Mouse (Mus musculus) heart, embryonic 10.5 days (tissue): Measurements from ENCODE around the gene Tvp23a. TPM values are rescaled to one million over a fixed set of nuclear protein-coding genes. Genes with fewer than 3 reads are reported as not detected.

Experiments
- DNase-seq: peaks from one replicate; pipeline ENCODE4 v3.0.0-alpha.2; 2017; ENCODE audit warnings: low spot score
- H3K27ac ChIP-seq: fragments of 300-500 bp; sonication (generic); 2 replicates; pipeline ENCODE4 v1.5.1; 2016; ENCODE audit warnings: mild to moderate bottlenecking
- H3K27me3 ChIP-seq: fragments of 300-500 bp; sonication (generic); 2 replicates; pipeline ENCODE4 v1.6.1; 2016; ENCODE audit warnings: mild to moderate bottlenecking; ENCODE audit not compliant: poor library complexity, insufficient read depth, severe bottlenecking
- H3K36me3 ChIP-seq: fragments of 300-500 bp; sonication (generic); 2 replicates; pipeline ENCODE4 v1.6.1; 2016; ENCODE audit warnings: mild to moderate bottlenecking, moderate library complexity
- H3K4me1 ChIP-seq: fragments of 300-500 bp; sonication (generic); 2 replicates; pipeline ENCODE4 v1.6.1; 2016; ENCODE audit warnings: mild to moderate bottlenecking
- H3K4me3 ChIP-seq: fragments of 300-500 bp; sonication (generic); 2 replicates; pipeline ENCODE4 v1.5.1; 2016; ENCODE audit warnings: mild to moderate bottlenecking, moderate library complexity
- H3K9me3 ChIP-seq: fragments of 300-500 bp; sonication (generic); 2 replicates; pipeline ENCODE4 v1.6.1; 2016; ENCODE audit warnings: mild to moderate bottlenecking, moderate library complexity
- WGBS: fragments of 180-500 bp; shearing (Covaris S2); methylation state at CpG from one replicate; pipeline ENCODE4 v1.1.7; 2016; 5-methylcytosine and 5-hydroxymethylcytosine counted together
- polyA plus RNA-seq: library from polyadenylated mRNA; unstranded; fragments of >200 nt; fragmentation: Nextera tagmentation; extraction: Ambion mirVana; gene quantifications from 2 replicates; pipeline ENCODE4 v1.2.1, GENCODE M21; 2016

Gene Tvp23a
- polyA plus RNA-seq, 1 experiment from 2014 or later = 9.2 TPM

DNA sequence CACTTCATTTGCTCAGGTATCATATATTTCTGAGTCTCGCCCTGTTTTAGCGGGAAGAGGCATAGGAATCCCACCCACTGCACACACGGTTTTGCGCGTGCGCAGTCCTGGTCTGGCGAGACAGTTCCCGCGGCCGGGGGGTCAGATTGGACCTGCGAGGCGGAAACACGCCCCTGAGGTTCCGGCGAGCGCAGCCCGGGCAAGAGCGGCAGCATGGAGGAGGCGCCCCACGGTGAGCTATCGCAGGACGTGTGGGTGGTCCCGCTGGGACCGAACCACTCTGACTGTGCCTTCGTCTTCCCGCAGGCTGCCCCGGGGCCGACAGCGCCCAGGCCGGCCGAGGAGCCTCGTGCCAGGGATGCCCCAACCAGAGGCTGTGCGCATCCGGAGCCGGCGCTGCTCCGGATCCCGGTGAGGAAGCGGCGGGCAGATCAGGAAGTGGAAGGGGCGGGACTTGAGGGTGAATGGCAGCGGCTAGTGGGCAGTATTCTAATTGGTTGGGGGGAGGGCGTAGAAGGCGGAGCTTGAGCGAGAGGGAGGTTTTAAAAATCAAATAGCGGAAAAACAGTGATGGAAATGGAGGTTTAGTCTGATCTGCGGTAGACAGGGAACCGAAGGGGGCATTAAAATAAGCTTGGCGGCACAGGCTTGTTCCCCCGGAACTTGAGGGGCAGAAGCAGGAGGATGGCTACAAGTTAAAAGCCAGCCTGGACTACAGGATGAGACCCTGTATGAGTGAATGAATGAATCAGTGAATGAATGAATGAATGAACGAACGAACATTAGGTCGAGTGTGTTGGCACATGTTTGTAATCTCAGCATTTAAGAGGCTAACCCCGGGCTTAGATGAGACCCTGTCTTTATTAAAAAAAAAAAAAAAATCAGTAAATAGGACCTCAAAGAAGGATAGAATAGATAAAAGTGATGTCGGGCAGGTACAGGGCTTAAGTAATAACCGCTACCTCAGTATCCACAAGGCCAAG lies 35.1 kb downstream of the Tvp23a start, which contains the start of gene Nubp1:
Gene Nubp1, plus strand, starts transcription at position 185 of the 983 bp plus-strand sequence.
- WGBS = 3% methylated on average over 56 of the region's 56 CpGs
- H3K4me3 ChIP-seq = peak within 1 kb of the TSS; percentile 71
- peak within 1 kb of the TSS; percentile 91 for H3K27ac ChIP-seq
- H3K27me3 ChIP-seq = no peaks in the 10 kb centered on the region
- no peaks in the 10 kb centered on the region for H3K9me3 ChIP-seq
- DNase-seq = peak; percentile 98
- H3K36me3 ChIP-seq = peaks cover 37% of the 10 kb centered on the region
- H3K4me1 ChIP-seq = peaks cover 12% of the 10 kb centered on the region

DNA sequence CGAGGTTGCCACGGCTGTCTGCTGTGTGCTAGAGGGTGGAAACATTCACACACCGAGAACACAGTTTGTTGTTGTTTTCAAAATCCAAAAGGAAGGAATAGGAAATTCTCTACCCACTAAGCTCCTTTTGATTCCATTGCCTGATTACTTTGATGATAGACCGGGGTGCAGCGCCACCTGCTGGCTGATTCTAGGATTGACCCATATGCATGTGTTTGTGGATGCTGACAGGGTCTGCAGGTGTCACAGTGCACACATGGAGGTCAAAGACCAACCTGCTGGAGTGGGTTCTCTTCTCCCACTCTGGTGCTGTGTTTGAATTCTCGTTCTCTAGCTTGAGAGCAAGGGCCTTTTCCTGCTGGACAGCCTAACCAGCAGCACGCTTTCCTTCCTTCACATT lies 48.0 kb downstream of the Tvp23a start:
- 31% methylated on average over 7 of the region's 7 CpGs for WGBS
- H3K36me3 ChIP-seq = no peaks in the 10 kb centered on the region

DNA sequence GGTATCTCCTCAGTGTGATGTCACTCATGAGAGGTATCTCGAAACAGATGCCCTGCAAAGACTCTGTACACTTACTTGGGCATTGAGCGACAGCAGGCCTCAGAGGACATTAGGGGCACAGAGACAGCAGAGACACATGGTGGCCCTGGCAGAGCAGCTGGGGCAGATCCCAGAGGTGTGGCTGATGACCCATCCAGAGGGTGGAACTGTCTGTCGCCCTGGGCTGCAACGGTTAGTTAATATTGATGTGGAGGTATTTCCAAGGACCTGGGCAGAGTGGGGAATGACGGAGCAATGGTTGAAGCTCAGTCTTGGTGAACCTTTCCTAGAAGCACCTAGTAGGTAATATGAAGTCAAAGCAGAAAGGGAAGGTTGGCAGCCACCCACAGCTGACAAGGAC lies 48.4 kb downstream of the Tvp23a start:
- peaks cover 15% of the 10 kb centered on the region for H3K27me3 ChIP-seq
- H3K9me3 ChIP-seq = no peaks in the 10 kb centered on the region
- H3K4me1 ChIP-seq = peaks cover 5% of the 10 kb centered on the region
- WGBS = 75% methylated on average over 5 of the region's 5 CpGs
- no peak for DNase-seq
- H3K36me3 ChIP-seq = no peaks in the 10 kb centered on the region
- no peak overlapping the region for H3K4me3 ChIP-seq
- no peak overlapping the region for H3K27ac ChIP-seq

More for the DNA sequence above, 48.0 kb downstream of the Tvp23a start:
- H3K27me3 ChIP-seq = peaks cover 11% of the 10 kb centered on the region
- DNase-seq = peak; percentile 84
- H3K4me3 ChIP-seq = no peak overlapping the region
- H3K27ac ChIP-seq = no peak overlapping the region
- H3K4me1 ChIP-seq = peaks cover 5% of the 10 kb centered on the region
- H3K9me3 ChIP-seq = no peaks in the 10 kb centered on the region

DNA sequence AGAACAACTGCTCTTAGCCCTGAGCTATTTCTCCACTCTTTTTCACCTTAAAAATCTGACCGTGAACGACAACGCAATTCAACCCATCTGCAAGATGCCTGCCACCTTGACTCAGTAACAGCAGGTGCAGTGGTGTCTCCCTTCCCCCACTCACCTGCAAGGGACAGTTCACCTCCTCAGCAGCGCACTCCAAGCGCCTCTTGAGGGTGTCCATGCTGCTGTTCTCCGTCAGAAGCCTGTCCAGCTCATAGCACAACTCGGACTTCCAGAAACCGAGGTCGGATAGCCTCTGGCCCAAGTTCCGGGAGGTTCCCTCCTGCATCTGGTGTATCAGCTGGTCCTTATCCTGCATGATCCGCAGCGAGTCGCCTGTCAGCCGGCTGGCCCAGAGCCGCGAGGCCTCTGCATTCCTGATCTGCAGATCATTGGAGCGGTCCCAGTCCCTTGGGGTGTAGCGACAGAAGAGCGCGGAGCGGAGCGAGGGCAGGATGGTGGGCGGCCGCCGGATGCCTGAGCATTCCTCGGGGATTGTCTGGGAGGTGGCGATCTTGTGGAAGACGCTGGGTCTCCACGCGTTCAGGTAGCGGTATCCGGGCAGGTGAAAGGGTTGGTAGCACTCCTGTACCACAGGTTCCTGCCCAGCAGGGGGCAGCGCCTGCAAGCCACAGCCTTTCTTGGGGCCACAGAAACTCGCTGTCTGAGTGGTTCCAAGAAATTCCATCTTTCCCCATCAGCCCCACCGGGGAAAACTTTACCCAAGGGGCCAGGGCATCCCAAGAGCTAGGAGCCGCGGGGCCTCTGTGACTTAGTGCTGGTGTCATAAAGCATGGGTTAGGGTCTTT lies 52.2 kb downstream of the Tvp23a start, which contains the start of gene Tekt5:
Gene Tekt5, minus strand, starts transcription at position 792 of the 842 bp plus-strand sequence.
- Histone ChIP-seq H3K27me3 (peaks cover 25% of the 10 kb centered on the region), H3K9me3 (no peaks in the 10 kb centered on the region), H3K36me3 (no peaks in the 10 kb centered on the region), H3K27ac (no peak within 1 kb of the TSS), H3K4me3 (peak within 1 kb of the TSS; percentile 47), H3K4me1 (peaks cover 5% of the 10 kb centered on the region)
- DNase-seq = no peak
- WGBS = 8% methylated on average over 37 of the region's 37 CpGs

DNA sequence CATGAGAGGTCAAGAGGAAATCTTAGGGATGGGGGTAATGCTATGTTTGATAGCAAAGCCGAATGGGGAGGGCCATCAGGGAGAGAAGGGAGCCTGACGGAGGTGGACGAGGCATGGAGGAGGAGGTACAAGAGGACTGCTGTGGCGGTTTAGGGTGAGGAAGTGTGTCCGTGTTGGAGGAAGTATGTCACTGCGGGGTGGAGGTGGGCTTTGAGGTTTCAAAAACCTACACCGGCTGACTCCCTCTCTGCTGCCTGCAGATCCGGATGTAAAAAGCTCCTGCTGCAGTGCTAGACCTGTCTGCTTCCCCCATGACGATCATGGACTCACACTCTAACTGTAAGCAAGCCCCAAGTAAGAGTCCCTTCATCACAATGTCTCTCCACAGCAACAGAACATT lies 54.6 kb downstream of the Tvp23a start:
- Histone ChIP-seq H3K4me1 (peaks cover 5% of the 10 kb centered on the region), H3K9me3 (no peaks in the 10 kb centered on the region), H3K27ac (no peak overlapping the region), H3K27me3 (peaks cover 25% of the 10 kb centered on the region), H3K4me3 (no peak overlapping the region), H3K36me3 (no peaks in the 10 kb centered on the region)
- 78% methylated on average over 9 of the region's 9 CpGs for WGBS
- no peak for DNase-seq

DNA sequence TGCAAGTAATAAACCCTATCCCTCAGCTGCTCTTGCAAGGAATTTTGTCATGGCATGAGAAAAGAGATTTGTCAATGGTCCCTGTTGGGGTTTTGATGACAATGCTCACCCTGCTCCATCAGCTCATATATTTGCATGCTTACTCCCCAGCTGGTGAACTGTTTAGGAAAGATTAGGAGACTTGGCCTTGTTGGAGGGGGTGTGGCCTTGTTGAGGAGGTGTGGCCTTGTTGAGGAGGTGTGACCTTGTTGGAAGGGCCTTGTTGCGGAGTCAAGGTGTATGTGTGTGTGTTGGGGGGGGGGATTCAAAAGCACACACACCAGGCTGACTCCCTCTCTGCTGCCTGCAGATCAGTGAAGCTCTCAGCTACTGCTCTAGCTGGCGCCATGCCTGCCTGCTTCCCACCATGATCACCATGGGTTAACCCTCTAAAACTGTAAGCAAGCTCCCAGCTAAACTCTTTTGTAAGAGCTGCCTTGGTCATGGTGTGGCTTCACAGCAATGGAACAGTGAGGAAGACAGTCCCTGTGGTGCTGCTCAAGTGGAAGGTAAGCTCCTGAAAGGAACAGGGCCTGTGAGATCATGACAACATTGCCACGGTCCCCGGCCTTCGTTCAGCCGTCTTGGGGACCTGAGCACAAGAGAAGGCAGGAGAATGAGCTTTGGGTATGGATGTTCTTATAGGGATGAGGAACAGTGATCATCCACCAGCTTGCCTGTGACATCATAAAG lies 58.4 kb downstream of the Tvp23a start:
- Histone ChIP-seq H3K4me1 (peaks cover 5% of the 10 kb centered on the region), H3K9me3 (no peaks in the 10 kb centered on the region), H3K27me3 (peaks cover 18% of the 10 kb centered on the region), H3K4me3 (no peak overlapping the region), H3K36me3 (no peaks in the 10 kb centered on the region), H3K27ac (no peak overlapping the region)
- no peak for DNase-seq
- 87% methylated on average over 6 of the region's 6 CpGs for WGBS

DNA sequence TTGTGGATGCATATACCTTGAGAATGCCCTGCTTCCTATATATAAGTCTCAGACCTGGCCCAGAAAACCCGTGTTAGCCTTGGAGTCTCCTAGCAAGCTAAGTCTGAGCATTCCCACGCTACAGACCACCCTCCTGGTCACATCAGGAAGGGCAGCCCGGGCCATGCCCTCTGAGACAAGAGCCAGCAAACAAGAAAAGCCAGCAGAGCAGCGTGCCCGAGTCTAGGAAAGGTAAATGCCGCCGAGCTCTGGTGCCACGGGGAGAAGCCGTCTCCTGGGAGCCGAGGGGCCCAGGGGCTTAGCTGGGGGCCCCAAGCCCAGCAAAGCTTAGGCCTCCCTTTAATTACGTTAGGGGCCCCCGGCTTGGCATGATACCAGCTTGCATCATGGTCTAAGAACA lies 61.9 kb downstream of the Tvp23a start:
- Histone ChIP-seq H3K4me1 (peaks cover 5% of the 10 kb centered on the region), H3K27me3 (peaks cover 7% of the 10 kb centered on the region; the same call in 1 of the 2 replicates), H3K4me3 (no peak overlapping the region), H3K9me3 (no peaks in the 10 kb centered on the region), H3K27ac (no peak overlapping the region), H3K36me3 (no peaks in the 10 kb centered on the region)
- 87% methylated on average over 12 of the region's 12 CpGs for WGBS
- no peak for DNase-seq

DNA sequence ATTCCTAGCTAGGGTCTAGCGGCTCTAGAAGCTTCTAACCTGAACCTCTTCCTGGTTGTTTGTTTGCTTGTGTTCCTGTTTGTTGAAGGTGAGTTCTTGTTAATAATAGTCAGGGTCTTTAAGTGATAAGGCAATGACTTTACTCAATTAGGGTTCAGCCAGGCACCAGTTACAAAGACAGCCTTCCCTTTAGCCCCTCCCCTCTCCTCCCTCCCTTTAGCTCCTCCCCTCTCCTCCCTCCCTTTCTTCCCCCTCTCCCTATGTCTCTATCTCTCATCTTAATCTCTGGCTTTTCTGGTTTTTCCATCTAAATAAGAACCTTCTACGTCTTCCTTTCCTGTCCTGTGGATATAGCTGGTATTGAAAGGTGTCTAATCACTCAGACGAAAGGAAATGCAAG lies 62.6 kb downstream of the Tvp23a start:
- 0 out of 2 replicates have a peak overlapping the region, but pooled peaks have one; percentile 51 for H3K4me3 ChIP-seq
- 0 out of 2 replicates have a peak overlapping the region, but pooled peaks have one; percentile 74 for H3K27ac ChIP-seq
- peaks cover 7% of the 10 kb centered on the region; the same call in 1 of the 2 replicates for H3K27me3 ChIP-seq
- H3K4me1 ChIP-seq = peaks cover 5% of the 10 kb centered on the region
- H3K36me3 ChIP-seq = no peaks in the 10 kb centered on the region
- DNase-seq = no peak
- WGBS = 65% methylated on average over 3 of the region's 3 CpGs
- H3K9me3 ChIP-seq = no peaks in the 10 kb centered on the region

DNA sequence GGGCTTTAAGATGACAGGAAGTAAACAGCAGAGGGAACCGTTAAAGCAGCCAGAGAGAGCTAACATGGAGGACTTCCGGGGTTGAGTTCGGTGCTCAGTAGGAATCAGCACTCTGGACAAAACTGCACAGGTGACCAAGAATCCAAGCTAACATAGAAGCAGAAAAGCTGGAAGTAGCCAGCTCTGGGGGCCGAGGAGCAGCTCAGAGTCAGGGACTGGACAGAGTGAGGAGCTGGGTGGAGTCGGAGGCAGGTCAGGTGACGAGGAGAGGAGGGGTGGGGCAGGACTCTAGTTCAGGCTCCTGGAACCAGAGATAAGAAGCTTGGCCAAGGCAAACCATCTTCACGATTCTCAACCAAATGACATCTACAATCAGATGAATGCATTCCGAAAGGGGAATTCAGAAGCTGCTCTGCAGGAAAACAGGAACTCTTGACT lies 63.1 kb downstream of the Tvp23a start:
- peaks cover 8% of the 10 kb centered on the region for H3K4me1 ChIP-seq
- peak overlapping the region; percentile 51 for H3K4me3 ChIP-seq
- WGBS = 20% methylated on average over 8 of the region's 8 CpGs
- peak; percentile 91 for DNase-seq
- no peaks in the 10 kb centered on the region for H3K9me3 ChIP-seq
- H3K36me3 ChIP-seq = no peaks in the 10 kb centered on the region
- H3K27me3 ChIP-seq = peaks cover 7% of the 10 kb centered on the region; the same call in 1 of the 2 replicates
- peak overlapping the region; percentile 74; the same call in 1 of the 2 replicates for H3K27ac ChIP-seq

DNA sequence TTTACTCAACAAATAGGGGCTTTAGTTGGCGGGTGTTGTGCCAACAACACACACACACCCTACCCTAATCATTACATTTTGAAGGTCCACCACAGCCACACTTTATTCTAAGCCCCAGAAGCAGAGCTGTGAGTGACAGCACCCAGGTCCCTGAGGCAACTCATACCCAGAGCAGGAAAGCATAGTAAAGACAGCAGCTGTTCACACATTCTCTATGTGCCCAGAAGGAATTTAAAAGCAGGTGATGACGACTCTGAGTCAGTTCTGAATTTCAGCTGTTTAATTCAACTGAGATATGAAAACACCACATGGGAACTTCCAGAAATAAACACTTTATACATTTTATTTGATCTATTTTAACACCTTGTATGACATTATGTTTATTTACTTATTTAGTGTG lies 67.6 kb downstream of the Tvp23a start:
- Histone ChIP-seq H3K27ac (no peak overlapping the region), H3K4me1 (peaks cover 21% of the 10 kb centered on the region), H3K4me3 (no peak overlapping the region), H3K9me3 (no peaks in the 10 kb centered on the region), H3K27me3 (no peaks in the 10 kb centered on the region; the same call in 1 of the 2 replicates), H3K36me3 (no peaks in the 10 kb centered on the region)
- no peak for DNase-seq
- WGBS = 62% methylated on average over 2 of the region's 2 CpGs

DNA sequence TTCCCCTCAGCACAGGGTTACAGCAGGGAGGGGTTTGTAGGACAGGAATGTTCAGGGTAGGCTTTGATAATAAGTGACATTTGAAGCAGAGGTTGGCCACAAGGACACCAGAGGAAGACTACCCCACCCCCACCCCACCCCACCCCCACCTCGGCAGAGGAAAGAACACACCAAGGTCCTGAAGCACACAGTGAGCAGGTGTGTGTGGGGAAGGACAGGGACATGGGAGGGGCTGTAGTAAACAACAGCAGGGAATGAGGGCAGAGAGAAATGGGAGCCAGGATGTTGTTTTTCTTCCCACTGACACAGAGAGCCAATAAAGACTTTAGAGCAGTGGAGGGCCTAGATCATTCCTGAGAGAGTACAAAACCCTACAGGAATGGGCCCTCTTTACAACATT lies 69.9 kb downstream of the Tvp23a start:
- Histone ChIP-seq H3K36me3 (no peaks in the 10 kb centered on the region), H3K27ac (0 out of 2 replicates have a peak overlapping the region, but pooled peaks have one; percentile 22), H3K9me3 (no peaks in the 10 kb centered on the region), H3K4me1 (peaks cover 19% of the 10 kb centered on the region), H3K27me3 (no peaks in the 10 kb centered on the region; the same call in 1 of the 2 replicates), H3K4me3 (no peak overlapping the region)
- WGBS = 31% methylated on average over 1 of the region's 1 CpGs
- DNase-seq = no peak
